In genomic region chr11:116463833-116464232, GRCm38 (mm10) we compare ENCODE assay signal across 9 mouse cellular contexts. TPM values are rescaled to one million over a fixed set of nuclear protein-coding genes. Genes with fewer than 3 reads are reported as not detected.
DNase-seq lines count a peak whose midpoint lies in the region; ATAC-seq and TF ChIP-seq lines count a peak whose summit lies in the region.
"Had no signal": no experiment of that assay in that cellular context is flagged by ENCODE, and none has a peak within 500 bp of the region (broad histone marks: within the 10 kb centered on the region; RNA-seq: fewer than 3 reads in every experiment).

No protein-coding gene starts in this region.

- no peak for TF ChIP-seq POLR2A in embryonic fibroblast, embryonic 13.5 days (IDR thresholded peaks at IDR 0.05; ENCODE audit: low read depth, low read length)

- TF ChIP-seq CTCF in embryonic fibroblast, embryonic 13.5 days (IDR thresholded peaks at IDR 0.05; ENCODE audit: borderline replicate concordance, insufficient read depth, low read length), result peak; percentile 76

- H3K36me3 ChIP-seq in heart, embryonic 12.5 days, result no peaks in the 10 kb centered on the region
- no peaks in the 10 kb centered on the region for H3K36me3 ChIP-seq in liver, embryonic 15.5 days (replicated peaks)
- H3K36me3 ChIP-seq: heart, embryonic 13.5 days had no signal

- no peak overlapping the region for H3K27ac ChIP-seq in embryonic fibroblast, embryonic 13.5 days (ENCODE audit: insufficient read depth, low read length)
- H3K27ac ChIP-seq in heart, embryonic 12.5 days (ENCODE audit: poor library complexity, severe bottlenecking), result no peak overlapping the region
- H3K27ac ChIP-seq in liver, embryonic 15.5 days (replicated peaks), result no peak overlapping the region
- H3K27ac ChIP-seq: heart, embryonic 13.5 days had no signal

- no peak overlapping the region for H3K9ac ChIP-seq in heart, embryonic 12.5 days
- H3K9ac ChIP-seq in liver, embryonic 15.5 days, result no peak overlapping the region

- H3K9me3 ChIP-seq in heart, embryonic 12.5 days (replicated peaks), result no peaks in the 10 kb centered on the region
- no peaks in the 10 kb centered on the region for H3K9me3 ChIP-seq in liver, embryonic 15.5 days (replicated peaks)
- H3K9me3 ChIP-seq: heart, embryonic 13.5 days had no signal

- ATAC-seq in heart, embryonic 12.5 days (ENCODE audit: insufficient number of reproducible peaks, low FRiP score), result peak; percentile 79
- ATAC-seq in liver, embryonic 15.5 days (ENCODE audit: insufficient read depth), result peak; percentile 37; the same call in 1 of the 2 replicates

- no peak overlapping the region for H3K4me3 ChIP-seq in embryonic fibroblast, embryonic 13.5 days (ENCODE audit: insufficient read depth, low read length)
- H3K4me3 ChIP-seq in heart, embryonic 12.5 days, result no peak overlapping the region
- no peak overlapping the region for H3K4me3 ChIP-seq in liver, embryonic 15.5 days (replicated peaks)
- H3K4me3 ChIP-seq: heart, embryonic 13.5 days had no signal

- H3K4me1 ChIP-seq in embryonic fibroblast, embryonic 13.5 days (ENCODE audit: control insufficient read depth, insufficient read depth, low read length), result no peaks in the 10 kb centered on the region
- peaks cover 5% of the 10 kb centered on the region; the same call in 1 of the 2 replicates for H3K4me1 ChIP-seq in heart, embryonic 12.5 days (replicated peaks)
- peaks cover 4% of the 10 kb centered on the region; the same call in 1 of the 2 replicates for H3K4me1 ChIP-seq in liver, embryonic 15.5 days (replicated peaks)
- H3K4me1 ChIP-seq: heart, embryonic 13.5 days had no signal

- H3K4me2 ChIP-seq in heart, embryonic 12.5 days, result no peak overlapping the region
- H3K4me2 ChIP-seq in liver, embryonic 15.5 days, result no peak overlapping the region
- H3K4me2 ChIP-seq: heart, embryonic 13.5 days had no signal

- H3K27me3 ChIP-seq in heart, embryonic 12.5 days (replicated peaks), result 0 out of 2 replicates have a peak, but pooled peaks cover 6% of the 10 kb centered on the region
- H3K27me3 ChIP-seq in liver, embryonic 15.5 days, result peaks cover 6% of the 10 kb centered on the region; the same call in 1 of the 2 replicates

- DNase-seq in CD4-positive helper T cell, adult 2 months (ENCODE audit: low read depth, low spot score), result peak; percentile 73
- peak; percentile 69 to 75 for DNase-seq in adrenal gland, postnatal 4 days (ENCODE audit: low spot score in 2 of 2)
- peak; percentile 92 to 94 for DNase-seq in kidney, postnatal 4 days
- DNase-seq in ovary, postnatal 10 days (ENCODE audit: low spot score), result peak; percentile 63
- DNase-seq in thymus, postnatal 0 days (ENCODE audit: low spot score), result peak; percentile 79

- 3% methylated on average over 2 of the region's 2 CpGs for WGBS in heart, embryonic 12.5 days
- 2% methylated on average over 2 of the region's 2 CpGs for WGBS in liver, embryonic 15.5 days (ENCODE audit: insufficient replicate concordance)

RNA-seq across cellular contexts. Expression of gene Qrich2, which starts 2.2 kb away (rescaled TPM):
- total RNA-seq in adrenal gland, postnatal 4 days (2021), result under 1 TPM in 1 of 2 experiments, not detected in 1; 0.14 TPM
- not detected in 2 replicates for polyA plus RNA-seq in embryonic fibroblast, embryonic 13.5 days (2011; ENCODE audit: insufficient read length, low read depth, missing spikeins)
- polyA plus RNA-seq in heart, embryonic 12.5 days (2016; fragmentation: Nextera tagmentation; extraction: Ambion mirVana), result not detected in 2 replicates
- not detected in 2 replicates for polyA plus RNA-seq in liver, embryonic 15.5 days (2015; fragmentation: Nextera tagmentation; extraction: Ambion mirVana)
- polyA plus RNA-seq in thymus, postnatal 0 days (2015; fragmentation: Nextera tagmentation; extraction: Ambion mirVana), result 0.05 and 0.35 TPM in 2 replicates
- polyA plus RNA-seq: heart, embryonic 13.5 days had no signal

RNA-seq across cellular contexts. Expression of gene Ubald2, which starts 29.9 kb away (rescaled TPM):
- total RNA-seq in adrenal gland, postnatal 4 days (2021), result 10 to 100 TPM; 62.1 to 63.9 TPM
- polyA plus RNA-seq in embryonic fibroblast, embryonic 13.5 days (2011; ENCODE audit: insufficient read length, low read depth, missing spikeins), result 57.3 and 62.3 TPM in 2 replicates
- 33.7 and 34.2 TPM in 2 replicates for polyA plus RNA-seq in heart, embryonic 12.5 days (2016; fragmentation: Nextera tagmentation; extraction: Ambion mirVana)
- polyA plus RNA-seq in liver, embryonic 15.5 days (2015; fragmentation: Nextera tagmentation; extraction: Ambion mirVana), result 33.1 and 33.9 TPM in 2 replicates
- 81.9 and 82.9 TPM in 2 replicates for polyA plus RNA-seq in thymus, postnatal 0 days (2015; fragmentation: Nextera tagmentation; extraction: Ambion mirVana)

RNA-seq across cellular contexts. Expression of gene Prpsap1, which starts 30.2 kb away (rescaled TPM):
- 100 to 1,000 TPM in 1 of 2 experiments, 10 to 100 TPM in 1; 95.7 to 103 TPM for total RNA-seq in adrenal gland, postnatal 4 days (2021)
- 103 and 112 TPM in 2 replicates for polyA plus RNA-seq in embryonic fibroblast, embryonic 13.5 days (2011; ENCODE audit: insufficient read length, low read depth, missing spikeins)
- polyA plus RNA-seq in heart, embryonic 12.5 days (2016; fragmentation: Nextera tagmentation; extraction: Ambion mirVana), result 94.8 and 96.8 TPM in 2 replicates
- polyA plus RNA-seq in liver, embryonic 15.5 days (2015; fragmentation: Nextera tagmentation; extraction: Ambion mirVana), result 45.1 and 49.0 TPM in 2 replicates
- polyA plus RNA-seq in thymus, postnatal 0 days (2015; fragmentation: Nextera tagmentation; extraction: Ambion mirVana), result 90.9 and 96.6 TPM in 2 replicates

RNA-seq across cellular contexts. Expression of gene Rnf157, which starts 51.0 kb away (rescaled TPM):
- 10 to 100 TPM; 20.0 to 22.0 TPM for total RNA-seq in adrenal gland, postnatal 4 days (2021)
- 18.2 and 23.2 TPM in 2 replicates for polyA plus RNA-seq in embryonic fibroblast, embryonic 13.5 days (2011; ENCODE audit: insufficient read length, low read depth, missing spikeins)
- 11.0 and 12.3 TPM in 2 replicates for polyA plus RNA-seq in heart, embryonic 12.5 days (2016; fragmentation: Nextera tagmentation; extraction: Ambion mirVana)
- polyA plus RNA-seq in liver, embryonic 15.5 days (2015; fragmentation: Nextera tagmentation; extraction: Ambion mirVana), result 1.0 and 1.4 TPM in 2 replicates
- polyA plus RNA-seq in thymus, postnatal 0 days (2015; fragmentation: Nextera tagmentation; extraction: Ambion mirVana), result 52.3 and 56.7 TPM in 2 replicates
